Mouse (Mus musculus): ENCODE measurements around the gene Cdk17.

The Cdk17 gene

GRCm38 (mm10) chr10:93160807-93161510, at the start of gene Cdk17:
Cdk17 (plus strand) TSS chr10:93160875.
- DNase-seq (ENCODE audit: low read depth, low spot score), result peak; percentile 68

GRCm38 (mm10) chr10:93111412-93111811, 49.3 kb upstream of the Cdk17 start:
- no peak for DNase-seq (ENCODE audit: low read depth, low spot score)

DNA sequence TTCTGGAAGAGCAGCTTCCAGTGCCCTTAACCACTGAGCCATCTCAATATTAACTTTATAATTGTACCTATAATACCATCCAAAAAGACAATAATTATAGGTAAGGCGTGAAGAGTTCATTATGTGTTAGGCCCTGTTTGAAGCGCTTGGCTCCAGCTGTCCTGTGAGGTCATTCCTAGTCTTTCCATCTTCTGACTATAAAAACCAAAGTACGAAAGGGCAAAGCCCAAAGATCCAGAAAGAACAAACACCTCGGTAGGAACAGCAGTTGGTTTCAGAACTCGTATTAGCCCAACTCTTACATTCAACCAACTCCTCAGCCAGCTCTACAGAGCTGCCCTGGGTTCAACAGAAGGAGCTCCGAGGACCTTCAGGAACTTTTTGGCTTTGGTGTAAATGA, 48.7 kb upstream of the Cdk17 start:
- DNase-seq (ENCODE audit: low read depth, low spot score), result no peak

- no peak for DNase-seq (ENCODE audit: low read depth, low spot score)
Measured at GRCm38 (mm10) chr10:93113968-93114367, 46.7 kb upstream of the Cdk17 start.

- no peak for DNase-seq (ENCODE audit: low read depth, low spot score)
Measured at GRCm38 (mm10) chr10:93114782-93115181, 45.9 kb upstream of the Cdk17 start.

DNA sequence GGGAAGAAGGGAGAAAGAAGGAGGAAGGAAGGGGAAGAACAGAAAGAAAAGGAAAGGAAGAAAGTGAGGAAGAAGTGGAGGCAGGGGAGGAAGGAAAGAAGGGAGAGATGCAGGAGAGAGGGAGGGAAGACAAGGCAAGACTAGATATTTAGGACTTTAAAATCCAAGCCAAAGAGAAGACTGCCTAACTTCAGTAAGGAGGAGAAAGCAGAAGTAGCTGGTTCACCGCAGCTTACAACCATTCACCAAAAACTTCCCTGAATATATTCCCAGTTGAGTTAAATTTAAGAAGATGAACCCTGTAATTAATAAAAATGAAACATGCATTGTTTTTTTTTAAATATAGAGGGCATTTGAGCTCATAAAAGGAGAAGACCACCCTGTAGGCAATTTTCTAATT, 44.9 kb upstream of the Cdk17 start:
- DNase-seq (ENCODE audit: low read depth, low spot score), result no peak

- no peak for DNase-seq (ENCODE audit: low read depth, low spot score)
Measured at GRCm38 (mm10) chr10:93116636-93117035, 44.0 kb upstream of the Cdk17 start.

DNA sequence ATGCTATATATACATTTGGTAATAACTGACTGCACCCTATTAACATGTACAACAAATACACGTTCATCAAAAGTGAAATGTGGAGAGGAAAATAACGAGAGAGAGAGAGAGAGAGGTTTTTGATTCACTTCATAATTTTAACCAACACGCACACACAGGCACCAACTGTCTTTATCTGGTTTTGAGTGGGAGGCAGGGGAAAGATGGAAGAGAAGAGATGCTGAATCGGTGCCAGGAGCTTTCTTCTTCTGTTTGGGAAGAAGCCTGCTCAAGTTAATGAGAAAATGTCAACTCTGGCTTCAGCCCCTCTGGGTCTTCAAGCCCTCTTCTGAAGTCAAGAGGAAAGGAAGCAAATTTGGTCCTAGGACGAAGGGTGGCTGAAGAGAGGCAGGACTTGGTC, 40.9 kb upstream of the Cdk17 start:
- DNase-seq (ENCODE audit: low read depth, low spot score), result peak; percentile 88

GRCm38 (mm10) chr10:93121262-93121860, 39.3 kb upstream of the Cdk17 start:
- no peak for DNase-seq (ENCODE audit: low read depth, low spot score)

DNA sequence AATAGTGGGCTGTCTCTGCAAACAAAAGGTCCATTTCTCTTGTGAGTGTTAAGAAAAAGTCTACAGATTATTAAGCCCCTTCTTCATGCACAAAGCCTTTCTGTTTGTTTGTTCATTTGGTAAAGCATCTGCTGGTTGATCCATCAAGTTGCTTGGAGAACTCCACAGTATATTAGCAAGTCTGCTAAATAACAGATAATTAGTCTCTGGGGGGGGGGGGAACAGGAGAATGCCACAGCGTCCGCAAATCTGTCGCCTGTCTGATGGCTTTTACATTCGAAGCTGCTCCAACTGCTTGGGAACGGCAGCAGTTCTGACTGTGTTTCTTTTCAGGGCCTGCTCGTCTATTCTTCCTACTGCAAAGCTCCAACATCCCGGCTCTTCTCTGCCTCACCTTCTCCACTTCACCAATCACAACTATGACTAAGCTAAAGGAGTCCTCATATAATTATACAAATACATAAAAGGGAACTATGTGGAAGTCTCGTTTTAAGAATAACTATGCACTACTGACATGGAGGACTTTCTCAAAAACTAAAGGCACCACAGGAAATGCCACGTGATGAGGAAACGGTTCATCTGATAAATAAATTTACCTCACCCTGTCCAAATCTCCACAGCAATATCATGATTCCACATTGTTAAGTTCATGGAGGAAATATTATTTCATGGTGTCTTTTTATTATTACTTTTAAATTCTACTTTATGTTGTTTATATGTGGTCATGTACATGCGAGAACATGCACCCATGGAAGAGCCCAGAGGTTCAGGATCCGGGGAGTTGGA, 38.1 kb upstream of the Cdk17 start:
- DNase-seq (ENCODE audit: low read depth, low spot score), result no peak

DNA sequence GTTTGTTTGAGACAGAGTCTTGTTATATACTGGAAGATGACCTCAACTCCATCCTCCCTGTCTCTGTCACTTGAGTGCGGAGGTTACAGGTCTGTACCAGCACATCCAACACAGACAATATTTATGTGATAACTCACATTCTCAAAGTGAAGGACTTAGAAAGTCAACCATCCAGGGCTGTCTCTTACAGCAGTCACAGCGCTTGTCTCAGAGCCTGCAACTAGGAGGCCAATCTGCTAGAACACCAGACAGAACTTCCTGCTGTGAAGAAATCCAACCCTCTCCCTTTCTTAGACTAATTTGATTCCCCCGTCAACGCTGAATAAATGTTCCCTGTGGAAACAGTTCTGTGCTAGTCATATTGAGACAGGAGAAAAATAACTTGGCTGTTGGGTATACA, 37.4 kb upstream of the Cdk17 start:
- DNase-seq (ENCODE audit: low read depth, low spot score), result peak; percentile 62

DNA sequence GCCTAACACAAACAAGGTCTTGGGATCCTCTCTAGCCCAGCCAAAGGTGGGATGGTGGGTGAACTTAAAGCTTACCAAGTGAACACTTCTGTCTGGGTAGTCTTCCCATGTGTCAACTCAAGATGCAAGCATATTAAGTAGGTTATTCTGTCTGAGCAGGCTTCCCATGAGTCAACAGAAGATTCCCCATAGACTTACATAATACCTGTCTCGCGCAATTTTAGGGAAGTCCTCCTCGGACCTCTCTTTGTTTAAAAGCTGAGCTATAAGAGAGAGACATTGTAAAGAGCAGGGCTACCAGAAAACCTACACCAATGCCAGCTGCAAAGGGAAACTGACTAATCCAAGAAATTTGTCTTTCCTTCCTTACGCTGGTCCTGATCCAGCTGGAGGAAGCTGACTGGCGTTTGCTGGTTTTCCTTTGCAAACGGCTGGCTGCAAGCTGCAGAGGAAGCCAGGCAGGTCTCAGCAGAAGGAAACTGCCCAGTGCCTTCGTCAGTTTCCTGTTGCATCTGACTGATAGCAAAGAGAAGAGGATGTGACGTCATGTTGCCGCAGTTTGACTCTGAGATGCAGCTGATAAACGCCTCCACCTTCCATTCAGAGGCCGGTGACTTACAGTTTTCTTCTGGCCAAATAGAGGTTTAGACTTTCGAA, 36.6 kb upstream of the Cdk17 start:
- peak; percentile 78 for DNase-seq (ENCODE audit: low read depth, low spot score)

- no peak for DNase-seq (ENCODE audit: low read depth, low spot score)
Measured at GRCm38 (mm10) chr10:93126025-93126424, 34.6 kb upstream of the Cdk17 start.

- DNase-seq (ENCODE audit: low read depth, low spot score), result no peak
Measured at GRCm38 (mm10) chr10:93128566-93128965, 32.1 kb upstream of the Cdk17 start.

DNA sequence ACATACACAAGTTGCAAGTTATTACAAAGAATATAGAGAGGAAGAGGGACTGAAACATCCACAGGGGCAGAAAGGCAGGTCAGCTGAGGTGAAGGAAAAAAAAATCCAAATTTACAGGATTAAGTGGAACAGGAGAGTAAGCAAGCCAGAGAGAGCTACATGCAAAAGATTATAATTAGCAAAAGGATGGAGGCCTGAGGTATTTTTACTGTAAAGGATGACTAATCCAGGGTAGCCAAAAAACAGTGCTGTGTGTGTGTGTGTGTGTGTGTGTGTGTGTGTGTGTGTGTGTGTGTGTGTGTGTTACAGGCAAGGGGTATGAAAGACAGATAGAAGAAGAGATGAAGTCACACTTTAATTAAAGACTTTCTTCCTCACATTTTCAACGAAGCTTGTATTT, 31.3 kb upstream of the Cdk17 start:
- DNase-seq (ENCODE audit: low read depth, low spot score), result peak; percentile 68

- DNase-seq (ENCODE audit: low read depth, low spot score), result no peak
Measured at GRCm38 (mm10) chr10:93129904-93130455, 30.7 kb upstream of the Cdk17 start.

- DNase-seq (ENCODE audit: low read depth, low spot score), result peak; percentile 69
Measured at GRCm38 (mm10) chr10:93130456-93130940, 30.2 kb upstream of the Cdk17 start.

DNA sequence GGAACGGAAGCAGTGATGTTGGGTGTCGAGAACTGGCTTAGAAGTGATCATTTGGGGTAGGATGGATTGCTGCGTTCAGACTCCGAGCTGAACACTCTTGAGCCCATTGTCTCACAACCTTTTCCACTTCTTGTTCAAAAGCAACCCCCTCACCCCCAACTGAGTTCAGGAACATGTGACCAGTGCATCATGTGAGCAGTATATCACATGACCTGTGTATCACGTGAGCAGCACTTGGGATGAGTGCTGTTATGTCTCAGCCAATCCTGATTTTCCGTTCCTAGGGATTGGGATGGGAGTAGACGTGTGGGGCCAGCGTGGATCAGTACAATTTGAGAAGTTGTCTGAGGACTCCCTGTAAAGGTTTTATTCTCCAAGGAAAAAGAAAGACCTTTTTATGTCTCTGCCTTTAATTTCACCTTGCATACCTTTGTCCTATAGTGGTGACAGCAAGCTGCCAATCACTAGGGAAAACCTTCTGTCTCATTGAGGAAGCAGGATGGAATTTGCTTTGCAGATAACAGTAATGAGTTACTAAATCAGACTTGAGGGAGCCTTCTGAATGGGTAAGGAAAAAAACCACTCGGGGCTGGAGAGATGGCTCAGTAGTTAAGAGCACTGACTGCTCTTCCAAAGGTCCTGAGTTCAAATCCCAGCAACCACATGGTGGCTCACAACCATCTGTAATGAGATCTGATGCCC, 28.7 kb upstream of the Cdk17 start:
- DNase-seq (ENCODE audit: low read depth, low spot score), result no peak

DNA sequence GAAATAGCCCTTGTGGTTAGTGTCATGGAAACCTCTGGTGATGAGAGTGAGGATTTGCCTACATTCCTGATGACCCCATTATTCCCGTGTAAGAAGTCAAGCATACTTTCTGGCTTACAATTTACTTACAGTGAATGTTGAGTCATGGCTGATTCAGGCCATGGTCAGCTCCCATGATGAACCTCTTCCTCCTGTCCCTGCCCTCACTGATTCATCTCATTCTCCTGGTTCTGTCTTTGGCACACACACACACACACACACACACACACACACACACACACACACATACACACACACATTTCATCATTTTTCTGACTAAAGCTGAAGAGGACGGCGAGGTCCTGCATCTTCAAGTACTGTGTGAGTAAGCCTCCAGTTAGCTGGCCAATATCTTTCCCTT, 21.9 kb upstream of the Cdk17 start:
- DNase-seq (ENCODE audit: low read depth, low spot score), result no peak

DNA sequence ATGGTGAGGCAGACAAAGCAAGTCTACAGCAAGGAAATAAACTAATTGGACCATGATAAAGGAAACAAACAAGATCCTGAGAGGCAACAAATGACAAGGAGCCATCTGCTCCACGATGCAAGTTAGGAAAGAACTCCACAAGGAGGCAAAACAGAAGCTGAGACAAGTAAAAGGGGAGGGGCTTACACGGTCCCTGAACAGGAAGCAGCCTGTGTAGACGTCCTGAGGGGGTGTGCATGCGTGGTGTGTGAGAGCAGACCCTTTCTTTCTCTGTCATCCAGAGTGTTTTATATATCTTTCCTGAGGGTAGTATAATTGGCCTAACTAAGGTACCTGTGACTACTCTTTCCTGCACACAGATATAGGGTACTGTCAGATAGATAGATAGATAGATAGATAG, 19.9 kb upstream of the Cdk17 start:
- no peak for DNase-seq (ENCODE audit: low read depth, low spot score)

GRCm38 (mm10) chr10:93142600-93143284, 17.9 kb upstream of the Cdk17 start:
- DNase-seq (ENCODE audit: low read depth, low spot score), result no peak

All from brain, adult 2 months (tissue).